Mouse (Mus musculus) spleen, postnatal 14 days (tissue): ENCODE data around the gene Arid1b.

Experiments used
- DNase-seq, 2 experiments: peaks; one replicate each; pipeline ENCODE4 v3.0.0; 2021 to 2022; ENCODE audit warnings: low spot score in 2 of 2

Arid1b gene

GRCm38 (mm10) chr17:5189551-5190351, 195.6 kb downstream of the Arid1b start:
- DNase-seq: peak; percentile 87 to 88

- DNase-seq: no peak
Measured at GRCm38 (mm10) chr17:5190367-5190766, 196.2 kb downstream of the Arid1b start.

DNA sequence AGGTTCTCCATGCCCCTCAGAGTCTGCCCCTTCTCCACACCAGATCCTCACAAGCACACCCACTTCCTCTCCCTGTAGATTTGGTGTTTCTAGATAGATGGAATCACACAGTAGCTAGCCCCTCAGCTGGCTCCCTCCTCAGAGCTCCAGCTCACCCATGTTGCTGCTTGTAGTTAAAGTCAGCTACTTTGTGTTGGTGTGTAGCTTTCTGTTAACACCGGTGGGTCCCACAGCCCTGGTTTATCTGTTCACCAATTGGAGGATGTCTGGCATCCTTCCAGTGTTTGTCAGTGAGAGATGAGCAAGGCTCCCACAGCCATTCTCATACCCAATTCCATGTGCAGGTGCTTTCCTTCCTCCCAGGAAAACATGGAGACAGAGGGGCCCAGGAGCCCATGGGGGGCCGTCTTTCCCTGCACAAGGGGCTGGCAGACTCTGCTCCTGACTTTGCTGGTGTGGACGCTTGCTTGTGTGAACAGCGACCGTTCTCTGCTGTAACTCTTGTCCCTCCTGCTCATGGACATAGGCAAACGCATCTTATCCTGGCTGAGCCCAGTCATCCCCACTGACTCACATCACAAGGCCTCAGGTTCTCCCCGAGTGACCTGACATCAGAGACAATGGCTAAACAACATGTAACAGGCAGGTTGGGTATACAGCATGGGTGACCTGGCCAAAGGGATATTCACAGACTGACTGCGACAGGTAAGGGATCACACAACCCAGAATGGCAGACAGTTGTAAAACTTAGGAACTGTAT, 200.2 kb downstream of the Arid1b start:
- no peak for DNase-seq

DNA sequence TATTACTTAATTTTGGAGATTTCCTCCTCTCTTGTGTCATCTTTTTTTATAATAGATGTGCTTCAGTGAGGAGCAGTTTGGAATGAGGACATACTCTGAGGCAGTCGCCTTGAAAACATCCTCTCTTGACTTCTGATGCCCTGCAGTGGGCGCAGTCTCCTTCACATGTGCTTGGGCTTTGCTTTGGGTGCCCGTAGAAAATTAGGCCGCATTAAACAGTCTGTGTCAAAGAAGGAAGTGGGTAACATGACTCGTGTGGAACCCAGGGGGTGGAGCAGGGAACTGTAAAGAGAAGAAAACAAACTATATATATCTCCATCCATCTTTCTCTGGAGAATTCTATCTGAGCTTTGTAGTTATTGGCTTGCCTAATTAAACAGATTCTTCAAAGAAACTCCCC, 201.3 kb downstream of the Arid1b start:
- DNase-seq: peak; percentile 26 to 28

- DNase-seq: no peak
Measured at GRCm38 (mm10) chr17:5196005-5196404, 201.9 kb downstream of the Arid1b start.

DNA sequence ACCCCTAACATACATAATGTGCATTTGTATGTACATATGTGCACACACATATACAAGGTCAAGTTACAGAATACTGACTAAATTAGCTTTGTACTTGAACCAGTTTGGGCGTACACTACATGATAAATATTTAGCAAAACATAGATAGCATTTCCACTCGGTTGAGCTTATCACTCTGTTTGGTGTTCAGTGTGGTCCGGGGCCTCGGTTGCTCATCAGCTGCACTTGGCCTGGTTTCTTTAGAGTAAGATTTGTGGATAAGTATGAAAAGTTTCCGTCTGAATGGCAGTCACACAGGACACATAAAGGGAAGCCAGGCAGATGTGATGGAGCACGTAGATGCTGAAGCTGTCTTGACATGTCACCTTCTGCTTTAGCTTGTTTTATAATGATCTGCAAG, 202.4 kb downstream of the Arid1b start:
- no peak for DNase-seq

GRCm38 (mm10) chr17:5197083-5197482, 203.0 kb downstream of the Arid1b start:
- no peak for DNase-seq

- DNase-seq: no peak
Measured at GRCm38 (mm10) chr17:5197765-5198164, 203.6 kb downstream of the Arid1b start.

DNA sequence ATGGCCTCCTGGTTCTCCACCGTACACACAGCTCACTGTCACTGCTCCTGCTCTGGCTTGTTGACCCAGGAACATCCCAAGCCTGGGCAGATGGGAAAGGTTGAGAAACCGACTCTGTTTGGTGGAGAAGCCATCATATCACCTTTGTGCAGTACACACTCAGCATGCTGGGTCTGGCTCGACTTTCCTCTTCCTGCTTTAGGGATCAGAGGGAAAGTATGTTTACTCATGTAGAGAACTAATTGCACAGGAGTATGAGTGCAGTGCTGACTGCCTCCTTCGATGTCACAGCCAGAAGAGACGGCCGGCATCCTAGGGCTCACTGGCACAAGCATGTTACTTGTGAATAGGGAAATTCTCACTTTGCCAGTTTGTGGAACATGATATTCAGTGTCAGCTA, 204.1 kb downstream of the Arid1b start:
- DNase-seq: no peak

GRCm38 (mm10) chr17:5198811-5199210, 204.7 kb downstream of the Arid1b start:
- no peak for DNase-seq

DNA sequence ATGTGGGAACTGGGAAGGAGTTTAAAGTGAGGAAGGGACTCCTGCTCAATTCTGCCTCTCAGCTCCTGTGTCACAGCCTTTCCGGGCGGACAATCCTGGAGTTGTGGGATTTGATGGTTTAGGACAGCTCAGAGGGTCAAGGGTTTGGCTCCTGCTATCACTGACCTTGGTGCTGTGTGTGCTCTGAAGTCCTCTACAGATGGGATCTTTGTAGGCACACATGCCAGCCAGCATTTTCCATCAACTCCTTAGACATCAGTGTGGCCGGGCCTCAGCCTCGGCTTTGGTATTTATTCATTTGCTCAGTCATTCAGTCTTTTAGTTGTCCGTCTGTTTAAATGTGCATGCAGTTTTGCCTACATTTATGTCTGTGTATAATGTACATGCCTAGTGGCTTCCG, 206.5 kb downstream of the Arid1b start:
- no peak for DNase-seq

DNA sequence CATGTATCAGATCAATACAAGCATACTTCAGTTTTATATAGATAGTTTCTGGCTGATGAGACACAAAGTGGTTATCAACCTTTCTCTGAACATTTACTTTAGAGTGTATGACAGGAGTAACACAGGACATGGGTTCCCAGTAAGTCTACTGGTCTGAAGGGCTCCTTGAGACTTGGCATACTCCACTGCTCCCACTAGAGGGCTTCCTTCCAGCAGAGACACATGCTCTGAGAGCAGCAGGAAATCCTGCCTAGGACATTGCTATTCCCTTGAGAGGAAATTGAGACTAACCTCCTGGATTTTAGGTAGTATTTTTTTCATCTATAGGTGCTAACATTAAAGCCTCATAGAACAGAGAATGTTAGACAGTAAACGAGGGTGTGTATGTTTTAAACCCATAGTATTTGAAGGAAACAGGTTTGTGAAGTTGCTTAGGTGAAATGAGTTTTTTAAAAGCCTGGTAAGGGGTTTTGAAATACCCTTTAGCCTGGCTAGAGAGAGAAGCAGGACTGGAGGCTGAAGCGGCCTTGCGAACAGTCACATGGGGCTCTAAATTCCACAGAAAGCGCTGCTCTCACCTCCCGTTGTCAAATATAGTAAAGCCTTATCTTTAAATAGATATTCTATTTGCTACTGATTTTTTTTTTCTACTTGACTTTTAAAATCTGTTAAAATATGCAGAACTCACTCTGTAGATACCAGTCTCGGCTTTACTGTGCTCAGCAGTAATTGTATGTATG, 207.9 kb downstream of the Arid1b start:
- DNase-seq: no peak

- DNase-seq: no peak
Measured at GRCm38 (mm10) chr17:5202756-5203155, 208.6 kb downstream of the Arid1b start.

GRCm38 (mm10) chr17:5203346-5204102, 209.4 kb downstream of the Arid1b start:
- no peak for DNase-seq

DNA sequence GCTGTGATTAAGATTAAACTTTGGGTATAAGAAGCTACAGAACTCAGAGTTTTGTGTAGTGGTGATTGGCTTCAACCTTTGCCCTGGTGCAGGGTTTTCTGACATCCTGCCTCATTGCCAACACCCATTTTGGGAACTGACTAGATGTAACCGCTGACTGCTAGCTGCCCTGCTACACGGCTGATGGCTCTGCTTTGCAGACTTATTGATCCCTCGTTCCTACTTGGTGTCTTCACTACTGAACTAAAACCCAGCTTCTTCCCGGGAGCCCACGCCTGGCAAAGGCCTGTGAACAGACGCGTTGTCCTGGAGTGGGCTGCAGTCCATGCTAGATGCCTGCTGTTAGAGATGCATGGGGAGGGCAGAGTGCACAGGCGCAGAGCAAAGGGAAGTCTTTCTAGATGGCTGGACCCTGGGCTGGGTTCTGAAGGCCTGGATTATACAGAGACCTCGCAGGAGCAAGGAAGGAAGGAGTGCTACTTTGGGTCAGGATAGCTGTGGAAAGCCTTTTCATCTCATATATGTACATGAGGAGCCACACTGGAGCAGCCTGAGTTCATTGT, 210.1 kb downstream of the Arid1b start:
- DNase-seq: no peak

GRCm38 (mm10) chr17:5205163-5205581, 211.0 kb downstream of the Arid1b start:
- DNase-seq: no peak

GRCm38 (mm10) chr17:5206731-5207130, 212.6 kb downstream of the Arid1b start:
- DNase-seq: no peak

DNA sequence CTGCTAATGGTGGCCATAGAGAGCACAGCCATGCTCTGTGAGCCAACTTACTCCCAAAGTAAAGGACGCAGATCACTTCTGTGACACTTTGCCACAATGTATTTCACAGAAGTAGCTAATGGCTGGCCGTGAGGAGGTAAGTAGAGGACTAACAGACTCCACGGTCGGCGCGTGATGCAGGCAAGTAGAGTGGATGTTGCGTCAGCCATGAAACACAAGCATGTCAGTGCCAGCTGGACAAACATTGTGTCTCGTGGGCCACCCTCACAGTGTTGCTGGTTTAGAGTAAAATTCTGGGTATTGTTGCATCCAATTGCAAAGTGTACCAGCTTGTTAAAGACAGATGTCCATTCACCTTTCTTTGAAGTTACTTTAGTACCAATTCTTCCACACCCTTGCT, 213.7 kb downstream of the Arid1b start:
- DNase-seq: no peak

GRCm38 (mm10) chr17:5208362-5208761, 214.2 kb downstream of the Arid1b start:
- peak in 1 of 2 experiments; percentile 19 for DNase-seq

DNA sequence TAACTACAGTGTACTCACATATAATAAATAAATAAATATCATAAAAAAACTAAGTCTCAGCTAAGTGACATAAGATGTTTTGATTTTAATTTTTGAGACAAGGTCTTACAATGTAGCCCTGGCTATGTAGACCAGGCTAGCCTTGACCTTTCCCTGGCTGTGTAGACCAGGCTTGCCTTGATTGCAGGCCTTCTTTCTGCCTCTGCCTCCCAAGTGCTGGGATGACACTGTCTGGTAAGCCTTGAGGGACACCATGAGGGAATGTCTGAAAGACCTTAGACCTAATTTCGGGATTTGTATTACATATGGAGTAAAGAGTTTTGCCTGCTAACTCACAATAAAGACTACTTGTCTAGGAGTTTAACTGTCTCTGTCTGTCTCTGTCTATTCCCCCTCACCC, 214.9 kb downstream of the Arid1b start:
- no peak for DNase-seq

DNA sequence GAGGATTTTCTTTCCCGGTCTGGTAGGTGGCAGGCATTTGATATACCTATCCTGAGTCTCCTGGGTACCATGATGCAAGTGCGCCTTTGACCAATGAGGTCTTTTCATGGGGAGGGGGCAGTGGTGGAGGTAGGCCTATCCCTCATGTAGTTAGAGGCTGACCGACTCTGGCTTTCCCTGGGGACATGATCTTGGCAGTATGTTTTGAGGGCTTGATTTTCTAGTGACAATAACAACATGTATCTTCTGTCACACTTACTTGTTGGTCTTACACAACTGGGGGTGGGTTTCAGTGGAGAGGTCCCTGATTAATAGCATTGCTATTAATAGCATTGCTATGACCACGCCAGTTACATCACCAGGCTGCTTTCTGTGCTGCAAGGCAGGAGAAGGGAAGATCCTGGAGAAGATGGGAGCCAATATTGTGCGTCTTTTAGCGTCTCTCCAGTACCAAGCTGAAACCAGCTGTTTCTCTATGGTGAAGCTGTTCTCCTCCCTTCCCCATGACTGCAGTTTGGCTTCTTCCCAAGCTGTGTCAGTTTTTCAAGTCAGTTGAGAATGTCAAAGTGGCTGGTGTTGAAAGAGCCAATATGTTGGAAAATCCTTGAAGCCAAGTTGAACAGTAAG, 216.1 kb downstream of the Arid1b start:
- no peak for DNase-seq
